Mouse (Mus musculus): ENCODE results near the gene Acot1.
"Not testable (repeated sequence)": the region's sequence is repeated elsewhere in the genome, so short reads cannot be mapped to it uniquely, and the experiment has no call there.

The Acot1 gene

GRCm38 (mm10) chr12:84009171-84009965 is at the start of gene Acot1:
Gene Acot1, plus strand, starts transcription at chr12:84009490.
- peak; percentile 31 to 54 for DNase-seq

DNA sequence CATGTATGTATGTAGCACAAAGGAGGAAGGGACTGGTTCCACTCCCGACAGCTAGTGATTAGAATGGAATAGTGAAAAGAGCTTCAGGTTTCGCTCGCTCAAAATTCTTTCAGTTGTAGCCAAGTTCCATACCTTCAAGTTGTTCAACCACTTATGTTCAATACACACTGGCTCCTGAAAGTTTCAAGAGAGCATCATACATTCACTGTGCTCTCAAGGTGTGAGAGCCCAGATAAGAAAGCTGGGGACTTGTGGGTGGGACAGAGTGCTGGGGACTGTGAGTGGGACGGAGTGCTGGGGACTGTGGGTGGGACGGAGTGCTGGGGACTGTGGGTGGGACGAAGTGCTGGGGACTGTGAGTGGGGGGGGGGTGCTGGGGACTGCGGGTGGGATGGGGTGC is 44.1 kb upstream of the Acot1 start:
- DNase-seq = no peak

- peak in 1 of 2 experiments; percentile 25 for DNase-seq
These were observed 37.2 kb upstream of the Acot1 start for GRCm38 (mm10) chr12:83972117-83972516.

GRCm38 (mm10) chr12:83978862-83979261 is 30.4 kb upstream of the Acot1 start:
- DNase-seq = no peak

DNA sequence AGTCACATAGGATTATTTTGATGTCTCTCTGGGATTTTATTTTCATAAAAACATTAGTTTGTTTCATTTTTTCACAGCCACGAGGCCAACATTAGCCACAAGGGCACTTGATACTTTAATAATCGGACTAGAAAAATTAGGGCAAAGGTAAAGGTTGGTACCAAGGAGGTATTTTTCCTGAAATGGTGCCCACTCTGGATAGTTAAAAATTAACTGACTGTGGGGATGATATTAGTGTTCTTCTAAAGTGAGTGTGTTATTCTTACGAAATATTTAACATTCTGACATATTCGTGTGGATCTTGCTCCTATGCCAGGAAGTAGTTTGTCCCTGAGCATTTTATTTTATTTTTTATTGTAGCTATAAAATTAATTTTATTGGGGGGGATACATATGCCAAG is 27.7 kb upstream of the Acot1 start:
- no peak for DNase-seq

DNA sequence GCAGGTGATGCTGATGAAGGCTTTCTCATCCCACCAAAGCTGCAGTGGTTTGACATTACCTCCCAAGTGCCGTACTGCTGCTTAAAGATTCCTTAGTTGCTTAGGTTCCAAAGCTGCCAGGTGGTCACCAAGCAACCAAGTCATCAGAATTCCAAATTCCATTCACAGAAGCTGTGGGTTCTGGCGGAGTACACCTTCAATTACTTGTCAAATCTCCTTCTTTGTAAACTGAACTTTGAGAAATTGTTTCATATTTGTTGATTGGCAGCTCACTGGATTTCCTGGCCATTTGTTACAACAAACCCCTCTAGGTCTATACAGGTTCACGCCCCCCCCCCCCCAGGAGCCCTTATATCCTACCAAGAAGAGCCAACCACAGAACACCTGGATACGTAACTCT is 24.5 kb upstream of the Acot1 start, which contains the start of gene Heatr4:
Gene Heatr4, minus strand, starts transcription at position 101 of the 400 bp plus-strand sequence.
- no peak for DNase-seq

- DNase-seq = no peak
These were observed 22.1 kb upstream of the Acot1 start for GRCm38 (mm10) chr12:83987242-83987582.

- peak; percentile 79 to 81 for DNase-seq
These were observed 21.5 kb upstream of the Acot1 start, which contains the start of gene Acot2 for GRCm38 (mm10) chr12:83987583-83988441. Gene Acot2, plus strand, starts transcription at chr12:83987861.

- no peak for DNase-seq
These were observed 20.8 kb upstream of the Acot1 start for GRCm38 (mm10) chr12:83988483-83988882.

GRCm38 (mm10) chr12:83989378-83989777 is 19.9 kb upstream of the Acot1 start:
- DNase-seq = no peak

DNA sequence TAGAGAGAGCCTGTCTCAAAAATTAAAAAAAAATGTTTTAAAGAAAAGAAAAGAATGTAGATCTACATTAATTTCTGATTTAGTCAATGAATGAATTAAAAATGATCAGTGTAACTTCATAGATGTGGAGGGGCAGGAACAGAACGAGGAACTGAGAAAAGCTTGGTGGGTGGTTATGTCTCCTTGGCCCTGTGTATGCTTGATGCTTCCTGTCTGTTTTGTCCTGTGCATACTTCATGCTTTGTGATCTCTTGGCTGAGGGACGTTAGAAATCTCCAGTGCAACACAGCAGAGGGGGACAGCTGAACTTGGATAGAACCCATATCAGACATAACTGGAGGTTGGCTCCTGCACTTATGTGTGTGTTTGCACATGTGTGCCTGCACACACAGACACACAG is 12.1 kb upstream of the Acot1 start:
- DNase-seq = no peak

GRCm38 (mm10) chr12:83998341-83999107 is 10.8 kb upstream of the Acot1 start:
- DNase-seq = no peak

DNA sequence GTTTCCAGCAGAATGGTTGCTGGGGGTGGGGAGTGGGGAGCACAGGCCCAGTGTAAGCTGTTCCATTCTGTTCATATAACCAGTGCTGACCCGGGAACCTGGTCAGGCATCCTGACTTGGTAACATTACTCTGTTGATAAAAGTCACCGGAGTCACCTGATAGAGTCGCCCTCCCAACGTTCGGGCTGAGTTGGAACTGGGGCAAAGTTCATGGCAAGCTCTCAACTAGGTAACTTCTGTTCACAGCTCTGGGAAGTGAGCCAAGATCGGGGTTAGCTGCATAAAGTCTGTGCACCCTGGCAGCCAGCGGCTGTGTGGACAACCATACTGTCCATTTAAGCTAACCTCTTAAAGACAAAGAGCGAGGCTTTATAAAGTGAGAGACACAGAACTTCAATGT is 10.1 kb upstream of the Acot1 start:
- DNase-seq = not testable (repeated sequence)

- no peak for DNase-seq
These were observed 8.9 kb upstream of the Acot1 start for GRCm38 (mm10) chr12:84000418-84000817.

- DNase-seq = no peak
These were observed 5.4 kb upstream of the Acot1 start for GRCm38 (mm10) chr12:84003866-84004265.

DNA sequence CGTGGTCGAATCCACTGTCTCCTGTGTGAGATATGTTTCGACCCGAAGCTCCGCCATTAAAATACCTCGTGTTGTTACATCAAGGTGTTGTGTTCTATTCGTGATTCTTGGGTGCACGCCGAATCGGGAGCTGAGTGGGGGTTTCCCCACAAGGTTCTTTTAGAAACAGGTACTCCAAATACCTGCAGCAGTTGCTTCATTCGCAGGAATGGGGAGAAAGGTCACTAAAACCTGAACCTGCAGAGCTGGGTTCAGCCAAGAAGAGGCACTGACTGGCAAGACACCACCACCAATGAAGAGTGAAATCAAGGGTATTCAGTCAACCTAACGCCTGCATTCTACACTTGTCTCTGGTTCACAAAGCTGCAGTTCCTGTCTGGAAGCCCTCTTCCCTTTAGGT is 1.0 kb upstream of the Acot1 start:
- DNase-seq = no peak

DNA sequence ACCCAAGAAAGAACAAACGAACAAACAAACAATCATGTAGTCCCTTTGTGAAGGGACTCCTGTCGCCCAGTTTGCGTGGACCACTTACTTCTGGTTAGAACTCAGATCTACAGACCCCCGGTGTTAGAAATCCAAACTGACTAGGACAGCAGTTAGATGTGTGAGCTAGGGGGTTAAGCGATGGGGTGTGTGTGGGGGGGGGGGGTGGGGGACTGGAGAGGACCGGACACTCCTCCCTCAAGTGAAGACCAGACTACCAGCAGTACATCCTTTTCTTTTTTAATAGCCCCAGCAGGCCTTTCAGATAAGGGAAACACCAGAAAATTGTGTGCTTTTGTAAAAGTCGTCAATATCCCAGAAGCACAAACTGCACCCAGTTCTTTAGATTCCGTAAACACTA is 561 bp upstream of the Acot1 start:
- no peak for DNase-seq

DNA sequence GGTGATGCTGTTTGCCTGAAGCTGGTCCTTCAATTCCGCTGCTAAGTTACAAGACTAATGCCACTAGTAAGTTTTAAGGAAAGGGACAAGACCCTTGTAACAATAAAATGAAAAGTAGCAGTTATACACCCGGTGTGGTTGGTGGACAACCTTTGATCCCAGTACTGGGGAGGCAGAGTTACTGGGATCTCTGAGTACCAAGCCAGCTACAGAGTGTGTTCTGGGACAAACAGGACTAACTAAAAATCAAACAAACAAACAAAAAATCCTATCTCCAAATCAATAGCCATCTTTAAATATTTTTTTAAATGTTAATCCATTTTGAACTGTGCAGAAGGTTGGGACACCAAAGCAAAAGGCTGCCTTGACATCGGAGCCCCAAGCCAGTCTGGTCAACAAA is 911 bp downstream of the Acot1 start:
- DNase-seq = no peak

DNA sequence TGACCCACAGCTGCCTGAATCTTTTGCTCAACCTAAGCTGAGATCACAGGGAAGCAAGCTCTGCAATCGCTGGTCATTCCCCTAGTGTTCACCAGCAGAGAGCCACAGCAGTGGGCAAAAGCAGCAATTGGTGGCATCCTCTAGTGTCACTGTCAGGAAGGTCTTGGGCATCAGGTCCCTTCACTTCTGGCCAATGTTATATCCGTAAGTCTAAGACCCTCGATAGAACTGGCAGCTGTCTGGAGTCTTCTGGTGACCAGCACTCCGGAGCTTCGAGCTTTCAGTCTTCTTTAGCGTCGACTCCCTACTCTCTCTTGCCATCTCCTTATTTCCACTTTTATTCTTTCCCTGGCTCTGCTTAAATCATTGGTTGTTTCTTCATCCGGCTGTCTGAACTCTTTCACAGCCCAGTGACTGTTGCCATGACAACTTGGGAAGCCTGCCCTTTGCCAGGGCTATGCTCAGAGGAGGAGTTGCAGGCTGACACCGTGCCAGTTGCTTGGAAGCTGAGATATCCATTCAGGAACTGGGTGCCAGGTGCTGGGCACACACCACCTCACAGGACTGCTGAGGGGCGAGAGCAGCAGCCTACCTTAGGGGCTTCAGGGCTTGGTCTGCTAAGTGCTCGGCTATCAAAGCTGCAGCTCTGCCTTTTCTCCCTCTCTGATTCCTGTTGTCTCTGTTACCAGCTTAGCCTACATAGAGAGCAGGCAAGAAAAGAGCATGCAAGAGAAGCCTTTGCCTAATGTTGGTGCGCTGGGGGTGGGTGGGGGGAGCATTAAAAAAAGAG is 2.2 kb downstream of the Acot1 start:
- no peak for DNase-seq

GRCm38 (mm10) chr12:84013130-84013529 is 3.8 kb downstream of the Acot1 start:
- DNase-seq = no peak

DNA sequence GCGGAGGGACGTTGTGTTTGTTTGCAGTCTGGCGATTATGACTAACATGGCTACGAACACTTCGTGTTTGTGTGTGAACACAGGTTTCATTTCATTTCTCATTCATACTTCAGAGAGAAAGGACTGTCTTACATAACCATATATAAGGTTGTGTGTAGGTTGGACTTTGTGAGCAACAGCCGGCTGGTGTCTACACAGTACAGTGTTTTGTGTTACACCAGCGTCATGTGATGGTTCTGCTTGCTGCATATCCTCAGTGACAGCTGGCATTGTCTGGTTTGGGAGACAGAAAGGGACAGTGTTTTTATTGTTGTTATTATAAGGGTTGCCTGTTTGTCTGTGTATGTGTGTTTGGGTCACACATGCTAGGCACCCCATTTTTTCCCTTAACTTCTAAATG is 4.4 kb downstream of the Acot1 start:
- DNase-seq = no peak

GRCm38 (mm10) chr12:84020528-84020927 is 11.2 kb downstream of the Acot1 start:
- DNase-seq = peak in 1 of 2 experiments; percentile 8

Measured in thymus, postnatal 36 days (tissue).